Comparison of ENCODE assay signal across 8 mouse cellular contexts in genomic region chr14:28507011-28507410, GRCm38 (mm10). TPM values are rescaled to one million over a fixed set of nuclear protein-coding genes. Genes with fewer than 3 reads are reported as not detected.
DNase-seq lines count a peak whose midpoint lies in the region; ATAC-seq and TF ChIP-seq lines count a peak whose summit lies in the region.

No protein-coding gene starts in this region.

- no peaks in the 10 kb centered on the region for H3K27me3 ChIP-seq in heart, embryonic 11.5 days (ENCODE audit: control insufficient read depth, insufficient read depth, low read length)
- peaks cover 65% of the 10 kb centered on the region for H3K27me3 ChIP-seq in heart, postnatal 0 days (ENCODE audit: control insufficient read depth, insufficient read depth, low read length)
- H3K27me3 ChIP-seq in liver, postnatal 0 days (ENCODE audit: insufficient read depth, low read length) = peaks cover 94% of the 10 kb centered on the region

- TF ChIP-seq CTCF in heart, postnatal 0 days (IDR thresholded peaks at IDR 0.05; ENCODE audit: low read depth) = no peak
- no peak for TF ChIP-seq CTCF in liver, postnatal 0 days (IDR thresholded peaks at IDR 0.05; ENCODE audit: low read depth)

- TF ChIP-seq EP300 in heart, postnatal 0 days (IDR thresholded peaks at IDR 0.05; ENCODE audit: low read depth) = no peak
- no peak for TF ChIP-seq EP300 in liver, postnatal 0 days (IDR thresholded peaks at IDR 0.05; ENCODE audit: low read depth)

- no peak for ATAC-seq in heart, embryonic 11.5 days (replicated peaks; ENCODE audit: insufficient number of reproducible peaks, low FRiP score, low TSS enrichment)
- ATAC-seq in heart, postnatal 0 days (ENCODE audit: insufficient read depth, low read depth) = no peak
- no peak for ATAC-seq in liver, postnatal 0 days
- no peak for ATAC-seq in frontal cortex, adult (ENCODE audit: low TSS enrichment)

- H3K9ac ChIP-seq in heart, embryonic 11.5 days (ENCODE audit: low read depth, low read length) = peak overlapping the region; percentile 96
- 0 out of 2 replicates have a peak overlapping the region, but pooled peaks have one; percentile 49 for H3K9ac ChIP-seq in heart, postnatal 0 days (replicated peaks; ENCODE audit: low read depth, low read length)
- no peak overlapping the region for H3K9ac ChIP-seq in liver, postnatal 0 days (replicated peaks)

- peak overlapping the region; percentile 81 for H3K4me3 ChIP-seq in heart, embryonic 11.5 days (ENCODE audit: low read depth, low read length)
- H3K4me3 ChIP-seq in heart, postnatal 0 days (ENCODE audit: low read depth, low read length) = peak overlapping the region; percentile 67
- peak overlapping the region; percentile 54 for H3K4me3 ChIP-seq in liver, postnatal 0 days (ENCODE audit: low read depth, low read length)

- H3K27ac ChIP-seq in heart, embryonic 11.5 days (ENCODE audit: low read depth, low read length) = peak overlapping the region; percentile 97
- no peak overlapping the region for H3K27ac ChIP-seq in heart, postnatal 0 days (ENCODE audit: low read depth)
- H3K27ac ChIP-seq in liver, postnatal 0 days (ENCODE audit: low read depth) = no peak overlapping the region

- peaks cover 21% of the 10 kb centered on the region for H3K4me1 ChIP-seq in heart, embryonic 11.5 days (ENCODE audit: control insufficient read depth, insufficient read depth, low read length)
- peaks cover 8% of the 10 kb centered on the region; the same call in 1 of the 2 replicates for H3K4me1 ChIP-seq in heart, postnatal 0 days (ENCODE audit: control insufficient read depth, insufficient read depth)
- H3K4me1 ChIP-seq in liver, postnatal 0 days (ENCODE audit: insufficient read depth) = peaks cover 3% of the 10 kb centered on the region; the same call in 1 of the 2 replicates

- H3K4me2 ChIP-seq in heart, embryonic 11.5 days = peak overlapping the region; percentile 96
- H3K4me2 ChIP-seq in heart, postnatal 0 days (ENCODE audit: low read depth, low read length) = peak overlapping the region; percentile 96
- peak overlapping the region; percentile 82 for H3K4me2 ChIP-seq in liver, postnatal 0 days (ENCODE audit: low read depth, low read length)

- WGBS in heart, embryonic 11.5 days (ENCODE audit: insufficient replicate concordance) = under 1% methylated on average over 15 of the region's 15 CpGs
- WGBS in heart, postnatal 0 days = 1% methylated on average over 15 of the region's 15 CpGs
- WGBS in liver, postnatal 0 days (ENCODE audit: insufficient replicate concordance) = under 1% methylated on average over 15 of the region's 15 CpGs

- no peaks in the 10 kb centered on the region for H3K36me3 ChIP-seq in heart, embryonic 11.5 days (ENCODE audit: control insufficient read depth, insufficient read depth, low read length)
- no peaks in the 10 kb centered on the region for H3K36me3 ChIP-seq in heart, postnatal 0 days (replicated peaks; ENCODE audit: control insufficient read depth, insufficient read depth, low read length)
- no peaks in the 10 kb centered on the region for H3K36me3 ChIP-seq in liver, postnatal 0 days (replicated peaks; ENCODE audit: insufficient read depth, low read length)

- no peaks in the 10 kb centered on the region for H3K9me3 ChIP-seq in heart, embryonic 11.5 days (replicated peaks; ENCODE audit: control insufficient read depth, low read length)
- H3K9me3 ChIP-seq in heart, postnatal 0 days (replicated peaks; ENCODE audit: control insufficient read depth, low read length) = no peaks in the 10 kb centered on the region
- H3K9me3 ChIP-seq in liver, postnatal 0 days (ENCODE audit: low read length) = no peaks in the 10 kb centered on the region

- no peak for DNase-seq in heart, adult 18-20 months
- DNase-seq in ZHBTc4 (ENCODE audit: low read depth, low spot score) = peak; percentile 36
- no peak for DNase-seq in heart, postnatal 0 days (ENCODE audit: low spot score)
- no peak for DNase-seq in liver, postnatal 0 days
- no peak for DNase-seq in spleen, postnatal 4 days (ENCODE audit: low spot score in 2 of 2)
- DNase-seq in gastrocnemius, postnatal 4 days (ENCODE audit: low spot score in 2 of 2) = no peak

RNA-seq across cellular contexts. Expression of gene Wnt5a, which starts 2.5 kb away (rescaled TPM):
- 37.2 and 42.5 TPM in 2 replicates for polyA plus RNA-seq in heart, embryonic 11.5 days (2014; fragmentation: Nextera tagmentation; extraction: Ambion mirVana)
- total RNA-seq in heart, adult 18-20 months (2021) = 10 to 100 TPM; 10.9 to 13.5 TPM
- 3.3 and 4.2 TPM in 2 replicates for total RNA-seq in heart, postnatal 0 days (2014; rRNA removed; ENCODE audit: low replicate concordance)
- 3.9 and 4.3 TPM in 2 replicates for polyA plus RNA-seq in heart, postnatal 0 days (2015; fragmentation: Nextera tagmentation; extraction: Ambion mirVana)
- 0.14 and 0.37 TPM in 2 replicates for polyA plus RNA-seq in liver, postnatal 0 days (2015; fragmentation: Nextera tagmentation; extraction: Ambion mirVana)
- total RNA-seq in gastrocnemius, postnatal 4 days (2021) = 10 to 100 TPM; 20.4 to 22.3 TPM
